Mouse (Mus musculus): Measurements from ENCODE around the gene Npffr2.

GRCm38 (mm10) chr5:89500182-89500581, 27.0 kb upstream of the Npffr2 start:
- TF ChIP-seq EP300 (IDR thresholded peaks at IDR 0.05; ENCODE audit: low read depth) (no peak), CTCF (IDR thresholded peaks at IDR 0.05; ENCODE audit: low read depth) (0 out of 2 replicates have a peak, but pooled peaks have one; percentile 7)
